Mouse (Mus musculus) adrenal gland, postnatal 25 days (tissue): ENCODE data around the gene Lca5. TPM values are rescaled to one million over a fixed set of nuclear protein-coding genes. Genes with fewer than 3 reads are reported as not detected.

Source experiments
- DNase-seq: peaks from one replicate; pipeline ENCODE4 v3.0.0; 2021; ENCODE audit warnings: mixed read lengths
- total RNA-seq: library from RNA; stranded (reverse); gene quantifications from 2 replicates; pipeline ENCODE4 v1.2.3, GENCODE M21; 2021

Lca5 gene
- total RNA-seq, 1 experiment from 2014 or later: 7.6 TPM

- DNase-seq: no peak
Observed at GRCm38 (mm10) chr9:83389570-83389969, 51.4 kb downstream of the Lca5 start.

GRCm38 (mm10) chr9:83386264-83386855, 54.6 kb downstream of the Lca5 start:
- DNase-seq: no peak

- DNase-seq: no peak
Observed at GRCm38 (mm10) chr9:83385301-83385700, 55.6 kb downstream of the Lca5 start.

GRCm38 (mm10) chr9:83383235-83383634, 57.7 kb downstream of the Lca5 start:
- DNase-seq: no peak

GRCm38 (mm10) chr9:83382775-83383174, 58.2 kb downstream of the Lca5 start:
- DNase-seq: no peak

GRCm38 (mm10) chr9:83381317-83381716, 59.6 kb downstream of the Lca5 start:
- DNase-seq: no peak

GRCm38 (mm10) chr9:83379661-83380060, 61.3 kb downstream of the Lca5 start:
- no peak for DNase-seq

- no peak for DNase-seq
Observed at GRCm38 (mm10) chr9:83377132-83377531, 63.8 kb downstream of the Lca5 start.

- DNase-seq: no peak
Observed at GRCm38 (mm10) chr9:83375522-83376176, 65.3 kb downstream of the Lca5 start.

- no peak for DNase-seq
Observed at GRCm38 (mm10) chr9:83370907-83371306, 70.0 kb downstream of the Lca5 start.

GRCm38 (mm10) chr9:83368234-83368633, 72.7 kb downstream of the Lca5 start:
- DNase-seq: no peak

GRCm38 (mm10) chr9:83355802-83356201, 85.1 kb downstream of the Lca5 start:
- DNase-seq: no peak

GRCm38 (mm10) chr9:83353316-83353715, 87.6 kb downstream of the Lca5 start:
- DNase-seq: no peak

GRCm38 (mm10) chr9:83351171-83351570, 89.8 kb downstream of the Lca5 start:
- DNase-seq: no peak

- peak; percentile 18 for DNase-seq
Observed at GRCm38 (mm10) chr9:83350613-83351012, 90.3 kb downstream of the Lca5 start.

GRCm38 (mm10) chr9:83349905-83350304, 91.0 kb downstream of the Lca5 start:
- DNase-seq: no peak

GRCm38 (mm10) chr9:83349504-83349903, 91.4 kb downstream of the Lca5 start:
- no peak for DNase-seq

- DNase-seq: no peak
Observed at GRCm38 (mm10) chr9:83347521-83347920, 93.4 kb downstream of the Lca5 start.

GRCm38 (mm10) chr9:83342491-83343370, 98.2 kb downstream of the Lca5 start:
- DNase-seq: no peak
